Mouse (Mus musculus): Measurements from ENCODE around the gene Klf9. TPM values are rescaled to one million over a fixed set of nuclear protein-coding genes. Genes with fewer than 3 reads are reported as not detected.

Gene Klf9
- polyA plus RNA-seq, 2 experiments from 2014 or later, result 3.6 to 4.3 TPM

DNA sequence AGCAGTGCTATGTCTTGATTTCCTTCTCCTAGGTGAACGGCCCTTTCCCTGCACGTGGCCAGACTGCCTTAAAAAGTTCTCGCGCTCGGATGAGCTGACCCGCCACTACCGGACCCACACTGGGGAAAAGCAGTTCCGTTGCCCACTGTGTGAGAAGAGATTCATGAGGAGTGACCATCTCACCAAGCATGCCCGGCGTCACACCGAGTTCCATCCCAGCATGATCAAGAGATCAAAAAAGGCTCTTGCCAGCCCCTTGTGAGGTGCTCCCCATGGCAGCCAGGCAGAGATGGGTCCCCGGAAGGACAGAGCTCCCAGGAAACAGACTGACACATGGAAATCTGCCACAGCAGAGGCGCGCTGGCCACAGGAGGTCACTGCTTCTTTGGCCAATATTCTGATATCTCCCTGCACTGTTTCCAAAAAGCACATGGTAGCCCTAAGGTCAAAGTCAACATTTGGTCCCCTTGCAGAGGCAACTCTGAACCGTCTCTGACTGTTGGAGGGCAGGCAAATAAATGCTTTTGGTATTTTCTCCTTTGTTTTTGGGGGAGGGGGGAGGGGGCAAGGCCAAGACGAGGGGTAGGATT lies 23.7 kb downstream of the Klf9 start:
- ATAC-seq, result no peak

DNA sequence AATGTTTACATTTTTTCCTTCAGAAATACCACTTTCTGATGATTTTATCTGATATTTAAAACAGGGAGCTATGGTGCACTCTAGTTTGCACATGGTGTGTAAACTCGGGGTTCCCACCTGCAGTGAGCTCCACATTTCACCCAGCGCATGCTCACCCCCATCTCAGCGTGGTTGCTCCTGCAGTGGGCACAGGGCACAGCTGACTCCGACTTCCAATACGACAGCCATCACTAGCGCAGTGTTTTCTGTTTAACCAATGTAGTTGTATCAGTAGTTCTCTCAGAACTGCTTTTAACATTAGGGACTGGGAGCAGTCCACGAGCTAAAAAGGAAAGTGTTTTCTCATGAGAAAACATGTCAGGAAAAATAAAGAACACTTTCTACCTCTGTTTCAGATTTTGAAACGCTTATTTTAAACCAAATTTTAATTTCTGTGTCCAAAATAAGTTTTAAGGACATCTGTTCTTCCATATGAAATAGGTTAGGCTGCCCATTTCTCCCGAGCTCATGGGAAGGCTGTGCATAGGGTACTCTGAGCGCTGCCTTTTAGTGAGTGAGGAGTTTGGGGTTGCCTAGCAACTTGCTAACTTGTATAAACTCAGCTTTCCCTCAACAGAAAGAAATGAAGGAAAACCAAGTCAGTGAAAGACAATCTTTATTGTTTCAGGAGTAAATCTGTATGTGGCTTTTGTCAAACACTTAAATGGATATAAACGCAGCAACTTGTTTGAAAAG lies 25.7 kb downstream of the Klf9 start:
- no peak for ATAC-seq

DNA sequence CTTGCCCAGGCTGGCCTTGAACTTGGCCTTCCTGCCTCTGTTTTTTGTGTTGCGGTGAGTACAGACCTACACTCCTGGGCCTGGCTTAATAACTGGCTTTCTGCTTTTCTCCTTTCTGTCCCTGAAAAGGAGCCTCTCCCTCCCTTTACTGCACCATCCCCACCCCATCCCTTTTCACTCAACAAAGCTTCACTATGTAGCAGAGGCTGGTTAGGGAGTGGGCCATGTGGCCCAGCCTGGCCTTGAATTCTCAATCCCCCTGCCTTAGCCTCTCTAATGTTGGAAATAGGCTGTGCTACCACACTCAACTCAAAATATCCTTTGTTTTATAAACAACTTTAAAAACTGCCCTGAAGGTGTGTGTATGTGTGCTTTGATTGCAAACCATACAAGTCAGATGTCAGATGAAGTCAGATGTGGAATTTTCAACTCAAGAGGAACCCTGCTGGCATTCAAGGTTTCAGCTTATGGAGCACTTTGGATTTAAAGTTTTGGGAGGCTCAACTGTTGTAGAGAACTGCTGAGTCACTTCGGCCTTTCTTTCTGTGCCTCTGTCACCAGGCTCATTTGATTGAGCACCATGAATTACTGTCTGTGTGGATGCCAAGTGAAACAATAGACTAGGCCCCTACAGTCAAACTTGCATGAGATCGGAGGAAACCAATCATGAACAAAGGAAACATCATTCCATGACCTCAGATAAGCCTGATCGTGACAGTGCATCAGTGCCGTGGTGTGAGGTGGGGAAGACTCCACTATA lies 28.1 kb downstream of the Klf9 start:
- no peak for ATAC-seq

DNA sequence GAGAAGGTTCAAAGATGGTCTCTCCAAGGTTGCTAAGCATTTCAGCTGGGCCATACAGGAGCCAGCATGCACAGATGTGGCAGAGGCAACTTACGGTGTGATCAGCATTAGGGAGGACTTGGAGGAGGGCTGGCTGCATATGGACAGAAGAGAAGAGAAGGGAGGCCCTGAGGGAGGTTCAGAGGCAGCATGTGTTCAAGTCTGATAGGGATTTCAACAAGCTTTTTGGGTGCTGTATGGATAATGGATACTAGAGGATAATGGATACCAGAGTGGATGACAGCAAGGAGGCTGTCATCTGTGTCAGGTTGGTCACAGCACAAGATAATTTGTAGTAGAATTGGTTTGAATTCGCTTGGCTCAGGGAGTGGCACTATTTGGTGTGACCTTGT lies 28.6 kb downstream of the Klf9 start:
- no peak for ATAC-seq

DNA sequence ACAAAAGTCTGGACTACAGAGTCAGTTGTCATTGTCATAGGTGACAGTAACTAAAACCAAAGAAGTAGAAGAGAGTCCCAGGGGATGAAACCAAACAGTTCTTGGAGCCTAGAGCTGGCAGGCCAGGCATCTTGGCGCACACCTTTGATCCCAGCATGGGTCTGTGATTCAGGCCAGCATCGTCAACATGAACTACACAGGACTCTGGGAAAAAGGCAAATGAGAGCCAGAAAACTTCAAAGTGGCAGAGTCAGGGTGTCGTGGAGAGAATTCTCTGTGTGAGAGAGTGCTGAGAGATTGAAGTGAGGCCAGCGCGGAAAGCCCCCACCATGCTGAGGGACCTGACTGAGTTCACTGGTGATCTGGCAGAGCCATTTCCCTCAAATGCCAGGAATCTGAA lies 29.4 kb downstream of the Klf9 start:
- no peak for ATAC-seq

DNA sequence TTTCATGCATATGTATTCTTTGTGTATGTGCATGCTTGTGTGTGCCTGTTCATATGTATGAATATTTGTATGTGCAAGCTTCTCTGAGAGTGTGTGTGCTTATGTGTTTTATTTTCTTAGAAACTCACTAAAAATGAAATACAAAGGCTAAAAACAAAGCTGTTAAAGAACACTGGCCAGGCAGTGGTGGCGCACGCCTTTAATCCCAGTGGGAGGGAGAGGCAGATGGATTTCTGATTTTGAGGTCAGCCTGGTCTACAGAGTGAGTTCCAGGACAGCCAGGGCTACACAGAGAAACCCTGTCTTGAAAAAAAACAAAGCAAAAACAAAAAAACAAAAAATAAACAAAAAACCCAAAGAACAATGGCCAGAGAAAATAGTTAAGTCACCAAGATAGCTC lies 30.1 kb downstream of the Klf9 start:
- no peak for ATAC-seq

DNA sequence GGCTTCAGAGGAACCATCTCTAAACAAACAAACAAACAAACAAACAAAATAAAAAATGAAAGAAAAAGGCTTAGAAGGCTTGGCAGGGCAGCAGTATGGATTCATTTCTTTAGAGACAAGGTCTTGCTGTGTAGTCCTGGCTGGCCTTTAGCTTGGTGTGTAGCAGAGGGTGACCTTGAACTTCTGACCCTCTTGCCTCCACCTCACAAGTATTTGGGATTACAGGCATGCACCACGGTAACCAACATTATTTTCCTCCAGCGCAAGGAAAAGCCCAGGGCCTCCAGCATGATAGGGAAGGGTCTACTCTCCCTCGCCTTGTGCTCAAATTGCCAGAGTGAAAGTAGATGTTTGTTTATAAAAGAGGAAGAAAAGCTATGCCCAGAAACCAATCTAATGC lies 34.1 kb downstream of the Klf9 start:
- ATAC-seq, result no peak

DNA sequence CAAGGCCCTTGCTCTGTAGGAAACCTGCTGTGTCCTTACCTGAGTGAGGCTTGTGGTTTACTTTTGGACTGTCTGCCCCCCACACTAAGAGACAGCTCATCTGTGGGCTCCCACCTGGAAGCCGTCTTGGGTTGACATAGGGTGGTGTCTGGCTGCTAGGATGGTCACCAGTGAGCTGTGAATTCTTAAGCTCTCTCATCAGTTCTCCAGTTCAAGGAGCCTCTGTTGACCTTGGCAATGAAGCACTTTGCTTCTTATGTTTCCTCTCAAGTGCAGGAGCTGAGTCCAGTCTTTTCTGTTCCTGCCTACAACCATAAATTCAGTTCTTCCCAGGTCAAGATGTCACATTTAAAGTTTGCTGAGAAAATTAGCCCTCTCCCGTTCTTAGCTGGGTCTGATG lies 34.5 kb downstream of the Klf9 start:
- ATAC-seq, result no peak

DNA sequence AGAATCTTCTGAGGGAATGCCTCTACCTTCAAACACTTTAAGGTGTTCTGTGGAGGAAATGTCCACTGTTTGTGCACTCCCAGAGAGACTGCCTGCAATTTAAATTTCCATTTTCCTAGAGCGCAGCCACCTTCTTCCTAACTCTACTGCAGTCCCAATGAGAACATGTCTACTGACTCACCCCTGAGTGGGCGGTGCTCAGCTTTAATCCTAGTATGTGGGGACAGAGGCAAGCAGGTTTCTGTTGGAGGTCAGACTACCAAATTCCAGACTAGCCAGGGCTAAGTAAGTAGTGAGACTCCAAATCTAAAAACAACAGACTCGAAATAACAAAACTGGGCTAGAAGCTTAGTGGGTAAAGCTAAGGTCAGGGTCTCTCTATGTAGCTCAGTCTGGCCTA lies 37.5 kb downstream of the Klf9 start:
- ATAC-seq, result no peak

DNA sequence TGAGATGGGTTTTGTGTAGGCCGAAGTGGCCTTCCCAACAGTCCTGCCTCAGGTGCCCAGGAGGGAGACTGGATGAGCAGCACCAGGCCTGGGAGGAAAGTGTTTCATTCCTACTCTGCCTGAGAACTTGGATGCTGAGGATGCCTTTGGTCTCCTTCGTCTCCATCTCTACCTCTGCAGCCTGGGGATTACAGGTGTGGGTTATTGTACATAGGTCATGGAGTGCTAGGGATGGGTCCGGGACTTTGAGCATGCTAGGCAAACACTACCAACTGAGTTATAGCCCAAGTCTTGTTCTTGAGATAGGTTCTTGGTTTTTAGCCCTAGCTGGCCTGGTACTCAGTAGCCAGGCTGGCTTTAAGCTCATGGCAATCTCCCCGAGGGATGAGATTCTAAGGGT lies 42.5 kb downstream of the Klf9 start:
- no peak for ATAC-seq

DNA sequence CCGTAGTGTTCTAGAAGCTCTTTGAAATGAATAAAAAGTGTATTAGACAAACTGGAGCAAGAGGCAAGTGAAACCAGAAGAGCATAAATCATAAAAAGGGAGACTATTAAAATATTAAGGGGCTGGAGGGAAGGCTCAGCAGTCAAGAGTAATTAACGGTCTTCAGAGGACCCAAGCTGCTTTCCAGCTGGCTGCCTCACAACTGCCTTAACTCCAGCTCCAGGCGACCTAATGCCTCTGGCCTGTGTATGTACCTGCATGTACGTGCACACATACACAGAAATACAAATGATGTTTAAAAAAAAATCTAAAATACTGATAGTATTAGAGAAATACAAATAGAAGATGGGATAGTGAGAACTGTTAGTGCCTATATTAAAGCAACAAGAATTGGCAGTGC lies 43.0 kb downstream of the Klf9 start:
- ATAC-seq, result no peak

DNA sequence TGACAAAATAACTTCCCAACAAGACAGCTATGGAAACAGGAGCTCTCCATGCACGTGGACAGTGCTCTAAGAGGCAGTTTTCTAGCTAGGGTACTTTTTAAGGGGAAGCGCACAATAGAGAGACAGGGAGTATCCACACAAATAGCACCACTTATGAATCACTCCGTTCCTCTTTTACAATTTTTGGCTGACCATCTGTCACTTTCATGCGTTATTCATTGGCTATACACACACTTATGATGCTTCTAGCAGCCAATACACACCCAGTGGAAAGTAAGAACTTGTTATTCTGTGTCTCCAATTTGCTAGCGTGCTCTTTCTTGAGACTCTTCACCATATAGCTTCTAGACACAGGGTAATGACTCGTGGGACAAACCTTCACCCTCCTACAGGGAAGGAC lies 46.7 kb downstream of the Klf9 start:
- ATAC-seq, result no peak

DNA sequence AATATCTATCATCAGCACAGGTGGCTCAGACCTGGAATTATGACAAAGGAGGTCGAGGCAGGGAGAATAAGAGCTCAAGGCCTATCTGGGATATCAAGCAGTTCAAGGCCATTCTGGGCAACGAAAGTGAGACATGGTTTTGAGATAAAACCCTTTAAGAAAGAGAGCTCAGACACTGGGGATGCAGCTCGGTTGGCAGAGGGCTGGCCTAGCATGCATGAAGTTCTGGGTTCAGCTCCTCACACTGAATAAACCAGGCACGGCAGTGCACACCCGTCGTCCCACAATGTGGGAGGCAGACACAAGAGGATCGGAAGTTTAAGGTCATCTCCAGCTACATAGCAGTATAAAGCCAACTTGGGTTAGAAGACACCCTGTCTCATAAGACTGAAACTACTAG lies 48.0 kb downstream of the Klf9 start:
- ATAC-seq, result no peak

DNA sequence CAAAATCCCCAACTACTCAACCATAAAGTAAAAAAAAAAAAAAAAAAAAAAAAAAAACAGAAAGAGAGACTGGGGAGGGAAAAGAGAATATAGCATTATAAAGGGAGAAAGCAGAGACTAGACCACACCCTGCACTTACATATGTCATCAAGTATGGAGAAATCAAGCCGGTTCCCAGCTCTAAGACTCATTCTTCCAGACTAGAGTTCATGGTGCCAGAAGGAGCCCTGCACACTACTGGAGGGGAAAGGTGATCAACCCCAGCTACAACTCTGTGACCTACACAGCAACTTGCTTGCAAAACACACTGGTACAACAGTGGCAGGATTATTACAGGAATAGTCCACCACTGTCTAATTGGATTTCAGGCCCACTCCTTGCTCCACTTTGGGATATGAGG lies 48.7 kb downstream of the Klf9 start:
- no peak for ATAC-seq

DNA sequence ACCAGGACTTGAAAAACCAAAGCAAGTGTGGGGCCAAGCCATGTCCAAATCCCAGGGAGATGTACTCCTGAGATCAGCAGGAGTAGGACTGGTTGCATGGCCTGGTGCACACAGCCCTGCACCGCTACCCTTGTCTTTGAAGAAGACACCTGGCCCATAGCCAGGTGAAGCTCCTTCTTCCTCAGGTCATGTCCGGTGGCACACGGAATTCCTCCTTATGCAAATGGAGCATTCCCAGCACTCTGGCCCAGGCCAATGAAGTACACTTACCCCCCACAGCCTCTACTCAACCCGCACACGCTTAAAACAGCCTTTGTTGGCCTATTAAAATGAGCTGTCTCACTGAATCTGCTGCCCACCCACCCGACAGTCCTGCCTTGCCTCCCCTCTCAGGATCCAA lies 50.5 kb downstream of the Klf9 start:
- ATAC-seq, result no peak

DNA sequence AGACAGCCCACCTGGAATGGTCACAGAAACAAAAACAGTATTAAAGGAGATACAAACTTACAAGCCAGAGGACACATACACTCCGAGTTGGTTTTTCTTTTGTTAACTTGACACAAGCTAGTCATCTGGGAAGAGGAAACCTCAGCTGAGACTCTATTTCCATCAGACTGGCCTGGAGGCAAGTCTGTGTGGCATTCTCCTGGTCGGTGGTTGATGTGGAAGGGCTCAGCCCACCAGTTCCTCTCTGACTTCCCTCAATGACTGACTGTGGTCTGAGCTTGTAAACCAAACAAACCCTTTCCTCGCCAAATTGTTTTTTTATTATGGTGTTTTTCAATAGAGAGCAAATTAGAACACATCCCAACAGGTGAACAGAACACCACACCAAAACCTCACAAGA lies 52.0 kb downstream of the Klf9 start:
- ATAC-seq, result no peak

DNA sequence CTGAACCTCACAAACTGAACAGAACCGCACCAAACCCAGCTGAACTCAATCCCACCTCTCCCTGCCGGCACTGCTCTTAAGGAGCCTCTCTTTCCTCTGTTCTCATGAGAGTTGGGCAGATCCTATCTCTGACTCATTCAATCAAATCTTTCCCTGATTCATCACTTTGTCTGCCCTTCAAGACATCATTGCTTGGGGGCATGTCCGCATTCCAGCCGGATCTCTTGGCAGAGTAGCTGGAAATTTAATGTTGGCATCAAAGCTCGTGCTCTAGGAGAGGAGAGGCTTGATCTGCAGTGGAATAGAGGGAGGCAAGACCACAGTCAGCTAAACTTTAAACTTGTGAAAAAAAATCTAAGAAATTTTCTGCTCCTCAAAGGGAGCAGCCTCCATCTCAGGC lies 61.1 kb downstream of the Klf9 start:
- no peak for ATAC-seq

DNA sequence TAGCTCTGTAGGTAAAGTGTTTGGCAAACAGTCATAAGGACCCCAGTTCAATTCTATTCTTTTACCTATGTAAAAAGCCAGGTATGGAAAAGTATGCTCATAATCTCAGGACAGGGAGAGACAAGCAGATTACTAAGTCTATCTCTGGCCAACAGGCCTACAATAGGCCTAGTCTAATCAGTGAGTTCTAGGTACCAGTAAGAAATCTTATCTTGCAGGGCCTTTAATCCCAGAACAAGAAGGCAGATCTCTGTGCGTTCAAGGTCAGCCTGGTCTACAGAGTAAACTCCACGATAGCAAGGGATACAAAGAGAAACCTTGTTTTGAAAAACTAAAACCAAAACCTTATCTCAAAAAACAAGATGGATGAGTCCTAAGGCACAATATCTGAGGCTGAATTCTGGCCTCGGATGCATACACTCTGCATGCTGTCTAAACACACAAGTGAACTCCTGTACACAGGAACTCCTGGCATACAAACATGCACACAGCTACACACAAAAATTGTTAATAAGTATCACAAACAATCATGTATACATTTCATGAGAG lies 62.6 kb downstream of the Klf9 start:
- no peak for ATAC-seq

DNA sequence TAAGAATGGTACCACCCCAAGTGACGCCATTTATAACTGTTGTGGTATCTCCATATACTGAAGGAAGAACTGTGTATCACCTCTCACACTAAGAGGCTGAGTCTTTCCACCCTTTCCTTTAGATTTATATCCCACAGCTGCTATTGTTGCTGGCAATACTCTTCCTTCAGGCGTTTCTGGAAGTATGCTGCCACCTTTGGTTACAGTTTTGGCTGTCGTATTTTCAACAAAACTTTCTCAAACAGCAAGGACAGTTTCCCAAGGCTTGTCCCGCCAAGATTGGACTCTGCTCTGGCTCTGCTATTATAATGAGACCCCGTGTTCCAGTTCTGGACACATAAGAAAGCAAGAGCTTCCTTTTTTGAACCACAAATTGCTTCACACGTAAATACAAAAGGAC lies 70.3 kb downstream of the Klf9 start:
- no peak for ATAC-seq

DNA sequence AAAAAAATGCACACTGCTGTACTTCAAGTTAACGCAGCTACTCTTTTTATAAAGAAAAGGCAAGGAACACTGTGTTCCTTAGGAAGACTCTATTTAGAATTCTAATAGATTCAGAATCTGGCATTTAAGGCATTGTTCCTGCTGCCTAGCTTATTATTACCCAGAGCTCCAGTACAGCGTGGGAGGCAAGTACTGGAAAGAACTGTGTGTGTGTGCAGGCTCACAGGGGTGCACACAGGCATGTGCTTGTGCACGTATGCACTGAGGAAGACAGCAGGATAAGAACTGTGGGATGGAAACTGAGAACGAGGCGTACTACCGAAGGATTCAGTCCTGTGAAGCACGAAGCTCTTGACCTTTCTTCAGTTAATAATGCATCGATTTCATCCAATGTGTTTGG lies 73.3 kb downstream of the Klf9 start:
- no peak for ATAC-seq

All from CD4-positive, CD25-positive, alpha-beta regulatory T cell, adult 4 months (primary cell).